Mouse (Mus musculus) lung, postnatal 0 days (tissue): ENCODE data around the gene Snap29.

ENCODE experiments used
- CTCF ChIP-seq: IDR thresholded peaks from 2 replicates; pipeline ENCODE4 v1.5.1; 2016; ENCODE audit warnings: antibody characterized with exemption, mild to moderate bottlenecking
- EP300 ChIP-seq: IDR thresholded peaks from 2 replicates; pipeline ENCODE4 v1.6.1; 2016; ENCODE audit warnings: antibody characterized with exemption, mild to moderate bottlenecking, control low read depth

GRCm38 (mm10) chr16:17406512-17407231 is 886 bp downstream of the Snap29 start:
- TF ChIP-seq EP300: no peak
- no peak for TF ChIP-seq CTCF
